Mouse (Mus musculus) testis, adult 2 months (tissue): ENCODE measurements around the gene Tenm3.

Experiments used
- CTCF ChIP-seq: fragments of 200-500 bp; IDR thresholded peaks from 2 replicates; pipeline ENCODE4 v1.5.1; 2012; ENCODE audit warnings: low read depth, mild to moderate bottlenecking, inconsistent platforms, low read length, moderate library complexity; ENCODE audit not compliant: control insufficient read depth, insufficient read depth, insufficient replicate concordance
- POLR2A ChIP-seq: fragments of 200-500 bp; IDR thresholded peaks from 2 replicates; pipeline ENCODE4 v1.6.1; 2012; ENCODE audit warnings: low read depth, mild to moderate bottlenecking, inconsistent platforms, low read length, moderate library complexity; ENCODE audit not compliant: control insufficient read depth

GRCm38 (mm10) chr8:48865485-48865884 is 21.7 kb upstream of the Tenm3 start:
- no peak for TF ChIP-seq CTCF
- TF ChIP-seq POLR2A, result no peak
